Mouse (Mus musculus) right cerebral cortex, adult 18-20 months (tissue): ENCODE measurements at regions not wholly inside any gene's neighbourhood (a gene's known extent, or its start where the extent isn't known, plus 50 kb on each side); places are given as distances from the start of the nearest gene placed in this dataset.

Experiments
- DNase-seq: peaks from one replicate; pipeline ENCODE4 v3.0.0; 2022; ENCODE audit warnings: mixed read lengths

DNA sequence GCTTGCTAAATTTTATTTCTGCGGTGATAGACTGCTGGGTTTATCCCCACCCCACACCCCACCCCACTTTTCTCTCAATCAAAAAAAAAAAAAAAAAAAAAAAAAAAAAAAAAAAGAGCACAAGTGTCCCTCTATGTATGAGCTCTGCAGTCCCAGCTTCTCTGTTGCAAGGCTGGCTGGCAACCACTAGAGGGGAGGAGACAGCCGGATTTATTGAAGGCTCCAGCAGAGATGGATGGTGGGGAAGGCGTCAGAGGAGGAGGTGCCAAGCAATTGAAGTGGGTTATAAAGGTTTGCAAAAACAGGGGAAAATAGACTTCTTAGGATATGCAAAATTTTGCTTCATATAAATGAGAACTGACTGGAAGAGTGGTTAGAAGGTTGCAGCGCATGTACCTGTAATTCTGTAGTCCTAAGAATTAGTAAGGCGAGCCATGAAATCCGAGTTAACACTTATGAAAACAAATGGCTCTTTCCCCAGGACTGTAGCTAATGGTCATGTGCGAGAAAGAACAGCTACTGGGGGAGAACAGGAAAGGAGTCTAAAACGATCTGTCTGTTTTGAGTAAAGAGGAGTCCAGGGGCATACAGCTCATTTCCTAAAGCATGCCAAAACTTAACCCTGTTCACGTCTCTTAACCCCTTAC, 885.1 kb upstream of the Pou3f3 start:
- DNase-seq: peak; percentile 85

DNA sequence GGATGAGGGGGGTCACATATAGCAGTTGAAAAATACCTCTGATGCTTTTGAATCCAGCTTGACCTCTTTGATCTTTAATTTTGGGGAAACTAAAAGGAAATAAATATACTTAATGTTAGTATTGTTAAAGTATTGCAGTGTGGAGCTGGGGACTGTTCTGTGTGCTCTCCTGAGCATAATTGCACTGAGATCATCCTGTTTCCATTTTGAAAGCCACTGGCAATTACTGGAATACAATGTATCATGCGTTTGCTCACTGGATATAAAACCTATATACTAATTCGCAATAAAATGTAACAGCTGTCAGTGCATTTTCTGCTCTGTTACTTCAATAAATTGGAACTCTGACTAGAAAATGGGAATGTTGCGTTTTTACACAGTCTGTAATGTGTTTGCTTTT, 884.4 kb upstream of the Pou3f3 start:
- DNase-seq: no peak

DNA sequence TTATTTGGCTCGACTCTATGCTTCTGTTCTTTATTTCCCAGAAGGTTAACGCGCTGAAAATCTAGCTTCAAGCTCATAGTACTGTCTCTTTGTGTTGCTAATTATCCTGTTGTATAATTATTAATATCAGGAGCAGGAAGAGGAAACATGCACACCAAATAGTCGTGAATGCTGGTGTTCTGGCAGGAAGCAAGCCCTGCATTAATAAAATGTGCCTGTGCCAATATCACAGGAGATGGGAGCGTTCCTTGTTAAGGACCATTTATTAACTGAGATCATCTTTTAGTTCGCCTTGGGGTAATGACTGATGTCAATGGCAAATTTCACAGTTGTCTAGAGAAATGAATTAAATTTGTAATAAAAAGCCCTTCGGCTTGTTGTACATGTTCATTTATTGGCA, 883.5 kb upstream of the Pou3f3 start:
- no peak for DNase-seq

DNA sequence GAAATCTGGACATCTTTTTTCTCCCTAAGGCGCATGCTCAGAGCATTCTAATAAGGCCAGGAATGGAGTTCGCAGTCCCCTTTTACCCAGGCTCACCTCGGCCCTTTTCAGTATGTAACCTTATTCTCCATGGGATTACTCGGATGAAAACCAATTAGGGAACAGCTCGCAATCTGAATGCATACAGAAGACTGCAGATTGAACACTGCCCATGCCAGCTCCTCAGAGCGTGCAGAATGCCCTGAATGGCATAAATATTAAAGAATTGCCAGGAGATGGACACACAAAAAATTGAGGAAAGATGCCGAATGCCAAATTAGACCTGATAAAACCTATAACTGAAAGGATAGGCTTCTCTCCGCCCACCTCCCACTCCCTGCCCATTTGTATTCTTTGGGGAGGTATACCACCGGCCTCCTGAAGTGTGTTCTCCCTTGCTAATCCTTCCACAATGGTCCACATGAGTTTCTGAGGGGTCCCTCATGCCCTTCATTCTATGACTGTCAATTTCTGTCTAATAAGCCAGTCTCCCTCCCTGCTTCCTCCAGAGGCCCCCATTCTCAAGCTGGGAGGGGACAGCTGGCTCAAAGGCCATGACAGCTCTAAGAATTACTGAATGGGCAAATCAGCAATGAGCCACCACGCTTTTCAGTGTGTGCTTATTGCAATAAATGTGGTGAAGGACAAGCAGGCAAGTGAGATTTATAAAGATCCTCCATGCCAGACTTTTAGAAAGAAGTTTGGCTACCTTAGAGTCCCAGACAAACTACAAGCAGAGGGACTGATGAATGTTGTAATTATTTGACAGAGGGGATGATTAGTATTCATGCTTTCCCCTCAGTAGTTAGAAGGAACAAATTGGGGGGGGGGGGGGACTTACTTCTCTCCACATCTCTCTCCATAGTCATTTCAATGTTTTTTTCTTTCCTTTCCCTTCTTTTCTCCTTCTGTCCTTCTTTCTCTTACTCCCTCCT, 881.2 kb upstream of the Pou3f3 start:
- DNase-seq: no peak

DNA sequence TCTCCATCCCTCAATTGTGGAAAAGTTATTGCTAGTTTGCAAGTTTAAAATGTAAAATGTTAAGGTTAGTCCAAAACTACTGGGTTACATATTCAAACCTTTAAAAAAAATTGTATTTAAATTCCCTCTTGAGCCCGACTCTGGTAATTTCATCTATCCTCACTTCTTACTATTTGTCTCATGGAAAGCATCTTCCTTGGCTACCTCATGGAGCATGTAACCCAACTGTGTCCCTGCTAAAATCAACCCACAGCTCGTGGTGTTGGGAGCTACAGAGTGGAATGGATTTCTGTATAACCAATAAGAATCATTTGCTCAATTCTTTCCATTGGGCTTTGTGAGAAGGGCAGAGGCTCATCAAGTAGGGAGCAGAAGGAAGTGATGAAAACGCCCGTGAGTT, 880.5 kb upstream of the Pou3f3 start:
- DNase-seq: no peak

DNA sequence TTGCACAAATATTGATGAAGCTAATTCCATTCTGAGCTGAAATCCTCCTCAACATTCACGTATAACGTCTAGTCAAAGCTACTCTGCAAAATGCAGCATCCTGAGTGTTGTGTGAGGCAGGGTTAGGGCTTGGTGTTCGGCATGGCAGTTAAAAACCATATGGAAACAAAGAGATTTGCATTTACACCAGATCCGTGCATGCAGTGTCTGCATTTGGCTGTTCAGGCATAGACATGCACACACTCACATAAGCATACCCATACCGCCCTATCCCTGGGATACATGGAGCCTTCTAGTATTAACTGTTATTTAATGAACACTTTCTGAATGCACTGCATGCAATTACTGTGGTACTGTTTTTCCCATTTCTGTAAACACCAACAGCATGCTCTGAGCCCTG, 872.8 kb upstream of the Pou3f3 start:
- no peak for DNase-seq

DNA sequence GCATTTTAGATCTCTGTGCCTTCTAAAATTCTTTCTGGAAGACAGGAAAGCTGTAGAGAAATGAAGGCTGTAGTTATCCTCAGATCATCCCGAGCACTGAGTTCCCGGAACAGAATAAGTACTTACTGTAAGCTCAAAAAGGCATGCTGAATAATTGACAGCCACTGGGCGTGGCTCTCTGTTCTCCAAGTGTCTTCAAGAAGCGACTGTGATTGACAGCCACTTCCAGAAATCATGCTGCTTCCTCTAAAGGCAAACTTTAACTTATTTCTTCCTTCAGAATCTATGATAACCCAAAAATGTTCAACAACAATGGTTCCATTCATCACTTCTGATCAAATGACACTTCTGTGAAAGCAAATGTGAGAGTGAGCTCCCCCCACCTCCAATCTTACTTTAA, 870.3 kb upstream of the Pou3f3 start:
- DNase-seq: no peak

DNA sequence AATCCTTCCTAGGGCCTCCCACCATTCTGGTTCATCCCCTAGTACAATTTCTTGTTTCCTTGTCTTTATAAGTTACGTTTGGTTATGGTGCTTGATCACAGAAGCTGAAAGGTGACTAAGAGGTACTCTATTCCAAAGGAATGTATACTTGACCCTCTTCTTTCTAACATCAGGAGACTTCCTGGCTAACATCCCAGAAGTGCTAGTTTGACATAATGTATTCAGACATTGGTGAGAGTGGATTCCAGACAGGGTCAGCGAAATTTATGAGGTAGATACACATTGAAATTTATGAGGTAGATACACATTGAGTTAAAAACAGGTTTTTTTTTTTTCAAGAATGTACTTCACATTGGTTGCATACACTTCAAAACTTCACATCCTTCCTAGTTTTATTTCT, 863.9 kb upstream of the Pou3f3 start:
- no peak for DNase-seq
